Mouse (Mus musculus) lung, postnatal 36 days (tissue): ENCODE results near the gene Oip5.

ENCODE experiments used
- DNase-seq: peaks from one replicate; pipeline ENCODE4 v3.0.0; 2022; ENCODE audit warnings: mixed read lengths

Oip5 gene

DNA sequence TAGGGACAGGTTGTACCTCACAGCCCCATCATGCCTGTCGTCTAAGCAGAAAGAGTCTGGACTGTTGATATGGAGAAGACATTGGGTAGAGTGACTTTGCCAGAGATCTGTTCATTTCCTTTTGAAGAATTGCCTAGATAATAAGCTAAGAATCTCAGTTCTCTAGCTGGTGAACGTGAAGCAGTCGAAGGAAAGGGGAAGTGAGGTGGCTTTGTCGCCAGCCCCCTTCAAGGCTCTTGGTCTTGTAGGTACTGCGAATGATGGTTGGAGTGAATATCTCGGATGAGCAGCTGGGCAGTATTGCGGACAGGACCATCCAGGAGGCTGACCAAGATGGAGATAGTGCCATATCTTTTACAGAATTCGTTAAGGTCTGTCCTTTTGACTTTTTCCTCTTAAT is 34.0 kb downstream of the Oip5 start:
- DNase-seq = no peak

DNA sequence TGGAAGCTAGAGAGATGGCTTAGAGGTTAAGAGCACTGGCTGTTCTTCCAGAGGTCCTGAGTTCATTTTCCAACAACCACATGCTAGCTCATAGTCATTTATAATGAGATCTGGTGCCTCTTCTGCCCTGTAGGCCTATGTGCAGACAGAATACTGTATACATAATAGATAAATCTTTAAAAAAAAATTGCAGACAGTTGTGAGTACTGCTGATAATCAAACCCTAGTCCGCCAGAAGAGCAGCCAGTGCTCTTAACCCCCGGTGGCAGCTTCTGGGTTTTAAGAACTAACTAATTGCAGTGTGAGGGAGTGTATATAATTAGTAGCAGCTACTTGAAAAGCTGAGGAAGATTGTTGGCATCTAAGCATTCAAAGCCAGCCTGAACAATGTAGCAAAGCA is 34.8 kb downstream of the Oip5 start:
- no peak for DNase-seq

DNA sequence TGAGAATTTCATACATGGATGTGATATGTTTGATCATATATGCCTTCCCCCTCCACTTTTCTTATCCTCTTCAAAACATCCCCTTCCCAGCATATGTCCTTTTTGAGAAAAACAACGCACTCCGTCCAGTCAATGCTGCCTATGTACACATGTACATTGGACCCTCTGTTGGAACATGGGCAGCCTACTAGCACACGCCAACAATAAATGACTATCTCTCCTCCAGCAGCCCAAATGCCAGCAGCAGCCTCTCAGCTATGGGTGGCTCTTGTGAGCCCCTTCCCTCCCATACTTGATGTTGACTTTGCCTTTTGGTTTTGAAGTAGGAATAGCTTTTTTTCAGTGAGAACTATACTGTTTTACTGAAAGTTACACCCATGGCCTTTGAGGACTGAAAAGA is 36.7 kb downstream of the Oip5 start:
- DNase-seq = no peak

DNA sequence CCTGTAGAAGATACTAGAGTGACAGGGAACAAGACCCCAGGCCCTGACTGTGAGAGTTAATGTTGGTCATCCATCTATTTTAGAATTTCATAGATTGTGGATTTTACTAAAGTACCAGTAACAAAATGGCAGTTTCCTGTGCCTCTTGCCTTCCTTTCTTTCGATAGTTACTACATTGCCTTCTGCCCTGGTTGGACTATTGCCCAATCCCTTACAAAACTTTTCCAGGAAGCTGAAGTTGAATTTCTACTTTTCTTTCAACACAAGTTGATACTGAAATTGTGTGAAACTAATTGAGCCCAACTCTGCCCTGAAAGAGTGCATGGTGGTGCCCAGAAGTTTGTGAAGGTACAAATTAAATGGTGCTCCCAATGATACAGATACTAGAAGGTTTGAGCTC is 45.8 kb downstream of the Oip5 start:
- peak; percentile 66 for DNase-seq

DNA sequence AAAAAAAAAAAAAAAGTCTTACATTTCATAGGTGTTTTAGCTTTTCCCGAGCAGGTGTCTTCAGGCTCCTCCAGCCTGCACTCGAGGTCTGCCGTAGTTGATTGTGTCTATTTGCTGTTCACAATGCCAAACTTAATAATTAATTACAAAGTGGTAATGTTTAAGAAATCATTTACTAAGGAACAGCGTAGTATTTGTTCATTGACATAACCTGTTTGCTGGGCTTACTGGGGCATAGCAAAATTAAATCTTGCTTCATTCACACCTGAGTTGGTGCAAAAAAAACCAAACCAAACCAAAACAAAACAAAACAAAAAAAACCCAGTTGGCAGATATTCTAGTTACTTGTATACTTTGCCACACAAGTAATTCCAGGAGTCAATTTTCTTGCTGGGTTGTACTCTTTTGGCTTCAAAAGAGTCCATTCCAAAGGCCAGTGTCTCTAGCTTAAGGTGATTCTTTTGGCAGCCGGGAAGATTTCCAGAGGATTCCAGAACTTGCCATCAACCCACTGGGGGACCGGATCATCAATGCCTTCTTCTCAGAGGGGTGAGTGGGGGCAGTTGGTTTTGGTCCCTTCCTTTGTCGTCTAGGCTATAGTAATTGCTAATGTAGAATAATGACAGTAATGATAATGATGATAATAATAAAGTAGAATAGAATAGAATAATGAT is 52.0 kb downstream of the Oip5 start:
- DNase-seq = no peak

DNA sequence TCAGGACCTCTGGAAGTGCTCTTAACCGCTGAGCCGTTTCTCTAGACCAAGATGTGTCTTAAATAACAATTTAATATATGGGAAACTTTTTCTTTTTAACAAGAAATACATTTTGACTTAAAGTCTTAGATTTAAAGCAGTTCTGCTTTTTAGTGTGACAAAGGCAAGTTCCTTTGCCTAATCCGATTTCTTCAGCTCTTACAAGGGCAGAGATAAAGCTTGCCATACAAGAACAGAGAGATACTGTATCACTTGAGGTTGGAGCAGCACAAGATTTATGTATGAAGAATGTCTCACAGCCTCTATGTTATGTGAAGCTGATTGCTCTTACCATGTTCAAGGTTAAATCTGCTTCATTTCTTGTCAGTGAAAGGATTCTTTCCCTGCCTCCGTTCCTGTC is 53.0 kb downstream of the Oip5 start:
- DNase-seq = no peak

DNA sequence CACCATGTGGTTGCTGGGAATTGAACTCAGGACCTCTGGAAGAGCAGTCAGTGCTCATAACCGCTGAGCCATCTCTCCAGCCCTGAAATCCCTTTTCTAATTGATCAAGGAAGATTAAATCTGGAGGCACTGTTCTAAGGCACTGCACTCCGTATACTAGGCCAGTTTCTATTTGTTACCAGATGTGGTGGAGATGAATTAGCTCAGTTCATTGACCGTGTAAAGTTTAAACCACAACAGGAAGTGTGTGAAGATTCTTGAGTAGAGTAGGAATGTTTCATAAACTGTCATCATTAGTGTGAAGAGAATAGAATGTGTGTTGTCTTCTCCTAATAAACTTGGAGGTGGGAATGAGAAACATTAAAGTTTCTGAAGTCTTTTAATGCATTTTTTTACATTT is 56.5 kb downstream of the Oip5 start:
- DNase-seq = no peak
